In genomic region chr5:122547810-122548209, GRCm38 (mm10) we compare ENCODE assay signal across 11 mouse cellular contexts. TPM values are rescaled to one million over a fixed set of nuclear protein-coding genes. Genes with fewer than 3 reads are reported as not detected.
A peak's percentile ranks its signal among the peaks of the same experiment; 100 is the strongest.
DNase-seq lines count a peak whose midpoint lies in the region; ATAC-seq and TF ChIP-seq lines count a peak whose summit lies in the region.
"Had no signal": no experiment of that assay in that cellular context is flagged by ENCODE, and none has a peak within 500 bp of the region (broad histone marks: within the 10 kb centered on the region; RNA-seq: fewer than 3 reads in every experiment).

No protein-coding gene starts in this region.

- no peak for TF ChIP-seq POLR2A in liver, adult 2 months (IDR thresholded peaks at IDR 0.05; ENCODE audit: extremely low read depth, insufficient read depth, low read length)
- TF ChIP-seq POLR2A in small intestine, adult 2 months (IDR thresholded peaks at IDR 0.05; ENCODE audit: low read depth, low read length) = no peak

- WGBS in heart, embryonic 11.5 days (ENCODE audit: insufficient replicate concordance) = 72% methylated on average over 6 of the region's 6 CpGs
- WGBS in liver, adult 2 months = 71% methylated on average over 6 of the region's 6 CpGs
- WGBS in small intestine, adult 2 months = 75% methylated on average over 6 of the region's 6 CpGs

- no peaks in the 10 kb centered on the region for H3K27me3 ChIP-seq in heart, embryonic 11.5 days (ENCODE audit: control insufficient read depth, insufficient read depth, low read length)
- no peaks in the 10 kb centered on the region for H3K27me3 ChIP-seq in liver, adult 2 months (ENCODE audit: control insufficient read depth, insufficient read depth, low read length)
- no peaks in the 10 kb centered on the region for H3K27me3 ChIP-seq in small intestine, adult 2 months (ENCODE audit: control insufficient read depth, insufficient read depth, low read length)
- H3K27me3 ChIP-seq: forebrain, embryonic 13.5 days; limb, embryonic 12.5 days; lung, embryonic 15.5 days had no signal

- DNase-seq in heart, adult 8-10 months (ENCODE audit: low spot score) = no peak
- no peak for DNase-seq in liver, adult 2 months (ENCODE audit: extremely low read depth, low read depth, low spot score)
- DNase-seq in liver = no peak
- peak; percentile 21 to 22 for DNase-seq in heart, postnatal 36 days
- DNase-seq in gastrocnemius, adult 18-20 months (ENCODE audit: low spot score) = no peak

- no peaks in the 10 kb centered on the region for H3K9me3 ChIP-seq in heart, embryonic 11.5 days (replicated peaks; ENCODE audit: control insufficient read depth, low read length)
- H3K9me3 ChIP-seq: forebrain, embryonic 13.5 days; limb, embryonic 12.5 days; lung, embryonic 15.5 days had no signal

- H3K27ac ChIP-seq in heart, embryonic 11.5 days (ENCODE audit: low read depth, low read length) = 0 out of 2 replicates have a peak overlapping the region, but pooled peaks have one; percentile 24
- H3K27ac ChIP-seq in liver, adult 2 months (replicated peaks; ENCODE audit: insufficient read depth, low read depth, low read length) = peak overlapping the region; percentile 27
- peak overlapping the region; percentile 54 for H3K27ac ChIP-seq in small intestine, adult 2 months (ENCODE audit: insufficient read depth, low read depth, low read length)
- H3K27ac ChIP-seq: forebrain, embryonic 13.5 days; limb, embryonic 12.5 days; midbrain, embryonic 10.5 days had no signal

- peaks cover 27% of the 10 kb centered on the region for H3K4me1 ChIP-seq in heart, embryonic 11.5 days (ENCODE audit: control insufficient read depth, insufficient read depth, low read length)
- peaks cover 7% of the 10 kb centered on the region for H3K4me1 ChIP-seq in liver, adult 2 months (ENCODE audit: control insufficient read depth, insufficient read depth, low read length)
- peaks cover 15% of the 10 kb centered on the region for H3K4me1 ChIP-seq in small intestine, adult 2 months (ENCODE audit: control insufficient read depth, insufficient read depth, insufficient read length, low read length)

- ATAC-seq in heart, embryonic 11.5 days (replicated peaks; ENCODE audit: insufficient number of reproducible peaks, low FRiP score, low TSS enrichment) = no peak
- ATAC-seq: forebrain, embryonic 13.5 days had no signal

- TF ChIP-seq CTCF in liver, adult 2 months (IDR thresholded peaks at IDR 0.05; ENCODE audit: low read depth, low read length) = no peak
- no peak for TF ChIP-seq CTCF in small intestine, adult 2 months (IDR thresholded peaks at IDR 0.05; ENCODE audit: extremely low read depth, insufficient read length, insufficient replicate concordance, low read depth, low read length)

- intact Hi-C loops in heart, postnatal 36 days (cut with DNase I) = loop anchor here (2.0 to 5.0 kb wide), 3 partner anchors 45 to 79 kb away; partner anchors contain the start of genes Atp2a2 and Ift81

- no peaks in the 10 kb centered on the region for H3K79me2 ChIP-seq in liver, adult 2 months (ENCODE audit: control insufficient read depth, insufficient read depth, low read length)

- no peak overlapping the region for H3K4me2 ChIP-seq in heart, embryonic 11.5 days
- H3K4me2 ChIP-seq: forebrain, embryonic 13.5 days; limb, embryonic 12.5 days; lung, embryonic 15.5 days had no signal

- H3K36me3 ChIP-seq in heart, embryonic 11.5 days (ENCODE audit: control insufficient read depth, insufficient read depth, low read length) = no peaks in the 10 kb centered on the region
- no peaks in the 10 kb centered on the region for H3K36me3 ChIP-seq in liver, adult 2 months (ENCODE audit: control insufficient read depth, insufficient read depth, low read length)
- H3K36me3 ChIP-seq in small intestine, adult 2 months (ENCODE audit: control insufficient read depth, insufficient read depth, low read length) = no peaks in the 10 kb centered on the region
- H3K36me3 ChIP-seq: lung, embryonic 15.5 days had no signal

- no peak overlapping the region for H3K9ac ChIP-seq in heart, embryonic 11.5 days (ENCODE audit: low read depth, low read length)
- no peak overlapping the region for H3K9ac ChIP-seq in liver, adult 2 months (ENCODE audit: low read depth, low read length)
- H3K9ac ChIP-seq: forebrain, embryonic 13.5 days; limb, embryonic 12.5 days; lung, embryonic 15.5 days had no signal

- H3K4me3 ChIP-seq in heart, embryonic 11.5 days (ENCODE audit: low read depth, low read length) = no peak overlapping the region
- H3K4me3 ChIP-seq in liver, adult 2 months (ENCODE audit: insufficient read depth, low read depth, low read length) = no peak overlapping the region
- H3K4me3 ChIP-seq in small intestine, adult 2 months (ENCODE audit: low read depth, low read length) = no peak overlapping the region
- H3K4me3 ChIP-seq: forebrain, embryonic 13.5 days; limb, embryonic 12.5 days; lung, embryonic 15.5 days; midbrain, embryonic 10.5 days had no signal

RNA-seq across cellular contexts. Expression of gene Atp2a2, which starts 45.8 kb away (rescaled TPM):
- polyA plus RNA-seq in heart, embryonic 11.5 days (2014; fragmentation: Nextera tagmentation; extraction: Ambion mirVana) = 255 and 272 TPM in 2 replicates
- total RNA-seq in heart, adult 8-10 months (2022) = over 10,000 TPM; 11,934 to 13,904 (median 12,774) TPM
- total RNA-seq in liver, adult 2 months (2014; rRNA removed) = 44.6 and 65.4 TPM in 2 replicates
- 46.0 and 50.5 TPM in 2 replicates for polyA plus RNA-seq in liver, adult 2 months (2012; rRNA removed)
- over 10,000 TPM; 11,843 to 11,873 TPM for total RNA-seq in heart, postnatal 36 days (2021)
- polyA plus RNA-seq in small intestine, adult 2 months (2012; rRNA removed) = 47.2 and 60.1 TPM in 2 replicates
- 100 to 1,000 TPM; 447 to 563 TPM for total RNA-seq in gastrocnemius, adult 18-20 months (2021)

Comparison
In these comparisons a context has a peak if more than half of its experiments do, and no peak if none do; other contexts are left out.
1. DNase-seq: peak in heart, postnatal 36 days (2 of 2); none in heart, adult 8-10 months (single experiment), liver, adult 2 months (single experiment), liver (single experiment) and gastrocnemius, adult 18-20 months (single experiment).
2. RNA of gene Atp2a2, which starts 45.8 kb away (total RNA-seq): 11,934 to 13,904 TPM in heart, adult 8-10 months and 11,843 to 11,873 TPM in heart, postnatal 36 days; 447 to 563 TPM in gastrocnemius, adult 18-20 months and 44.6 to 65.4 TPM in liver, adult 2 months; every median in the first group is over 10 times any median in the second.
3. Peak in every context shown above with its lines, with median percentiles within 50 percentile points of each other: H3K27ac ChIP-seq.